Mouse (Mus musculus) cerebellum, postnatal 36 days (tissue): ENCODE data around the gene Vmn1r119.
"Not testable (repeated sequence)": the region's sequence is repeated elsewhere in the genome, so short reads cannot be mapped to it uniquely, and the experiment has no call there.

Experiments
- DNase-seq, 2 experiments: peaks; one replicate each; pipeline ENCODE4 v3.0.0; 2021 to 2022; ENCODE audit warnings: mixed read lengths in 2 of 2

Gene Vmn1r119

DNA sequence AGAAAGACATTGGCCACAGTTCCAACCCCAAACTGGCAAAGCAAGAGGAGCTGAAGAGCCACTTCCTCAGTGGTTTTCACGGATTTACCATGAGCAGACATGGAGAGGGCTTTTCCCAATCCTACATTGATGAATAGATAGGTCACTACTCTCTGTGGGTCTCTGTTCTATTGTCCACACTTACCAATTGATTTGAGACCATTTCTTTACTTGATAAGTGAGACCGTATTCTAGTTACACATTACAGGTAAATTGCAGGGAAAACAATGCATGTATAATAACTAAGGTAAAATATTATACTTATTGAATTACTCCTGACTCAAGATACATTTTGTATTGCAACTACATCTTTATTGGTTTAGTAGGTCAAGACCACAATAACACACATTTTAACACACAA lies at the start of gene Vmn1r119:
Gene Vmn1r119 (minus strand): TSS at position 101 of the 400 bp plus-strand sequence.
- DNase-seq: not testable (repeated sequence)

- DNase-seq: not testable (repeated sequence)
These were observed 41.4 kb upstream of the Vmn1r119 start, which contains the start of gene Vmn1r120 for GRCm38 (mm10) chr7:21053684-21054083. Gene Vmn1r120 (minus strand): TSS chr7:21053784.
